Mouse (Mus musculus): ENCODE results near the gene Col4a3. TPM values are rescaled to one million over a fixed set of nuclear protein-coding genes. Genes with fewer than 3 reads are reported as not detected.

The Col4a3 gene
- total and polyA plus RNA-seq, 3 experiments, result 1.3 to 3.3 (median 1.8) TPM

DNA sequence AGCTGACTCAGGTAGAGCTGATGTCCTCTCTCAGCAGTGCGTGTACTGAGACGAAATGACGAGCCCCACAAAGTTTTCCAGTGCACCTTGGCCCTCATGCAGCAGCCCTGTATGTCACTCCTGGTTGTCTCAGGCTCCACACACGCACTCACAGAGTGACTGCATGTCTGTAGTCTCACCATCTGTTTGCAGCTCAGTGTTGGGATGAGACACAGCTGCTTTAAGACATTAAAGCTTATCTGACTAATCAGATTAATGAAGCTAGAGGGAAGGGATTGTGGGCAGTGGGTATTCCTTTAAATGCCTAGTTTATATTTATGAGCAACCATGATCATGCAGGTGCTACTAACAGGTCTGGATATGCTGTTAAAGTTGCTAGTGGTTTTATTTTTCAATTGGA, 159.7 kb downstream of the Col4a3 start:
- H3K27me3 ChIP-seq (ENCODE audit: control insufficient read depth, insufficient read depth, low read length), result no peaks in the 10 kb centered on the region
- DNase-seq, result no peak
- peaks cover 6% of the 10 kb centered on the region for H3K36me3 ChIP-seq (ENCODE audit: control insufficient read depth, insufficient read depth, low read length)
- H3K79me2 ChIP-seq (replicated peaks; ENCODE audit: control insufficient read depth, insufficient read depth, low read length), result no peaks in the 10 kb centered on the region
- TF ChIP-seq POLR2A (IDR thresholded peaks at IDR 0.05; ENCODE audit: insufficient read depth, low read depth, low read length) (no peak), CTCF (IDR thresholded peaks at IDR 0.05) (no peak), EP300 (IDR thresholded peaks at IDR 0.05; ENCODE audit: insufficient read depth, low read depth, low read length) (no peak)
- no peak overlapping the region for H3K9ac ChIP-seq (ENCODE audit: low read depth, low read length)
- intact Hi-C loops (cut with DNase I), result no loop called here
- 92% methylated on average over 4 of the region's 4 CpGs for WGBS
- H3K27ac ChIP-seq, result no peak overlapping the region
- no peak overlapping the region for H3K4me3 ChIP-seq
- H3K4me1 ChIP-seq (ENCODE audit: control insufficient read depth, insufficient read depth, low read length), result no peaks in the 10 kb centered on the region

DNA sequence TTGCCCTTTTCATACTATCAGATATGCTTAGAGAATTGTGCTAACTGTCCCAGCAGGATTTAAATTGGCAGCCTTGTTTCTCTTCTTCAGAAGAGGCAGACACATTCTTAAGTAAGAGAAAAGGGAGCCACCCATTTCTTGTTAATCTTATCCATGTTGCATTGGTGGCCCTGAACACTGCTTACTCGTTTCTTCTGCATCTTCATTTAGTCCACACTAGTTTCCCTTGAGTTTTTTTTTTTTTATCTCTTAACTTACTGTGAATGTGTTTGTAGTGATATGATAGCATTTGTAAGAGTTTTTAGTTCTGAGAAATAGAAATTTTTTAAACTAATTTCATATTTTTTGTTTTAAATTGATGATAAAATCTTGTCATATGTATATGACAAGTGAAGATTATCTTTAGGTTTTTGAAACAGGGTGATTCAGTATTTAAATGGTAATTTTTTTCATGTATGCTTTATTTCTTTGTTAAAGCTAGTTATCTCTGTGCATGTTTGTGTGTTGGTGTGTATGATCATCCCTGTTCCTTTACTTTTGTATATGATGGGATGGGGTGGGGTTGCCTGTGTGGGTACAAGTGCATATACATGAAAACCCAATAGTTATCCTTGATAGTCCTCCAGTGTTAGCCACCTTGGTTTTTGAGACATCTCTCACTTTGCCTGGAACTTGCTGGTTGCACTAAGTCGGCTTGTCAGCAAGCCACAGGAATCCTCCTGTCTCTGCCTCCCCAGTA, 161.2 kb downstream of the Col4a3 start:
- Histone ChIP-seq H3K36me3 (ENCODE audit: control insufficient read depth, insufficient read depth, low read length) (peaks cover 6% of the 10 kb centered on the region; the same call in 1 of the 2 replicates), H3K4me3 (no peak overlapping the region), H3K9ac (ENCODE audit: low read depth, low read length) (no peak overlapping the region), H3K27me3 (ENCODE audit: control insufficient read depth, insufficient read depth, low read length) (no peaks in the 10 kb centered on the region), H3K79me2 (replicated peaks; ENCODE audit: control insufficient read depth, insufficient read depth, low read length) (no peaks in the 10 kb centered on the region), H3K27ac (no peak overlapping the region), H3K4me1 (ENCODE audit: control insufficient read depth, insufficient read depth, low read length) (no peaks in the 10 kb centered on the region)
- TF ChIP-seq EP300 (IDR thresholded peaks at IDR 0.05; ENCODE audit: insufficient read depth, low read depth, low read length) (no peak), POLR2A (IDR thresholded peaks at IDR 0.05; ENCODE audit: insufficient read depth, low read depth, low read length) (no peak), CTCF (IDR thresholded peaks at IDR 0.05) (no peak)
- intact Hi-C loops (cut with DNase I), result no loop called here
- 79% methylated on average over 2 of the region's 2 CpGs for WGBS
- DNase-seq, result no peak

DNA sequence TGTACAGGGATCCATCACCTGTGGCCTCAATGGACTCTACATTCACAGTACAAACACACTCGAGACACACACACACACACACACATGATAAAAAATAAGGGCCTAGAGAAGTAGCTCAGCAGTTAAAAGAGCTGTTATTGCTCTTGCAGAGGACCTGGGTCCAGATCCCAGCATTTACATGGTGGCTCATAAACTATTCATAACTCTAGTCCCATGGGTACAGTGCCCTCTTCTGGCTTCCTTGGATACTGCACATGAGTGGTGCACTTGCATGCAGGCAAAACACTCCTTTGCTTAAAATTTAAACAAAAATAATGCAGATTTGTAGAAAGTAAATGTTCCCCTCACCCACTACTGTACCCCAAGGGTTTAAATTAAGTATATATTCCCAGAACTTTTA, 172.8 kb downstream of the Col4a3 start:
- H3K4me1 ChIP-seq (ENCODE audit: control insufficient read depth, insufficient read depth, low read length), result no peaks in the 10 kb centered on the region
- no peak overlapping the region for H3K4me3 ChIP-seq
- TF ChIP-seq POLR2A (IDR thresholded peaks at IDR 0.05; ENCODE audit: insufficient read depth, low read depth, low read length) (no peak), CTCF (IDR thresholded peaks at IDR 0.05) (peak; percentile 51)
- H3K9ac ChIP-seq (ENCODE audit: low read depth, low read length), result no peak overlapping the region
- 87% methylated on average over 1 of the region's 1 CpGs for WGBS
- DNase-seq, result no peak
- intact Hi-C loops (cut with DNase I), result no loop called here
- no peak overlapping the region for H3K27ac ChIP-seq
- H3K79me2 ChIP-seq (replicated peaks; ENCODE audit: control insufficient read depth, insufficient read depth, low read length), result no peaks in the 10 kb centered on the region
- H3K36me3 ChIP-seq (ENCODE audit: control insufficient read depth, insufficient read depth, low read length), result no peaks in the 10 kb centered on the region
- H3K27me3 ChIP-seq (ENCODE audit: control insufficient read depth, insufficient read depth, low read length), result no peaks in the 10 kb centered on the region

DNA sequence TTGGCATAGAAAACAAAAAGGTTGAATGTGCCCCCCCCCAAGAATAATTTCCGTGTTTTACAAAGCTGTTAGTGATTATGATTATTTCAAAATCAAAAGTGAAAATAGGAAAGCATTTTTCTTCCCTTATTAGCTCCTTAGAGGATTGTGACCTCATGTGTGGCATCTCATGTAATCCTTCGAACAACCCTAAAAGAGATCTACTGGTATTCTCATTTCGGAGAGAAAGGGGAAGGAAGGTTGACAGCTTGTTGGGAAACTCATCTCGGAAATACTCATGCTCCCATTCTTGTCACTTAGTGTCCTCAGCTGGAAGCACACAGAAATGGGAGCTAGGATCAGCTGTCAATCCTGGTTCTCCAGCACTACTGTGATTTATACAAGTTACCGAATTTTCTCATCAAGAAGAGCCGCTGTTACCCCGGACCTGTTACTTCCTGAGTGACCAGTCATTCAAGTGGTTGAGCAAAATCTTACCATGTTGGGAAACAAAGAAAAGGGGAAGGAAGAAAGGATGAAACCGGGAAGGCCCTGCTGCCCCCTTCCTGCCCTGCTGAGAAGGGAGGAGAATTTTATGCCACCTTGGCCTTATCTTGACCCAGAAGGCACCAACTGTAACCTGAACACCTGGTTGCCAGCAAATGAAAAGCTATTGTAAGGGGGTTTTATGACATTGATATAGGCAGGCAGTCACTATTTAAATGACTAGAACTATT, 174.9 kb downstream of the Col4a3 start:
- Histone ChIP-seq H3K9ac (ENCODE audit: low read depth, low read length) (no peak overlapping the region), H3K4me1 (ENCODE audit: control insufficient read depth, insufficient read depth, low read length) (no peaks in the 10 kb centered on the region), H3K36me3 (ENCODE audit: control insufficient read depth, insufficient read depth, low read length) (no peaks in the 10 kb centered on the region), H3K27me3 (ENCODE audit: control insufficient read depth, insufficient read depth, low read length) (no peaks in the 10 kb centered on the region), H3K79me2 (replicated peaks; ENCODE audit: control insufficient read depth, insufficient read depth, low read length) (no peaks in the 10 kb centered on the region), H3K4me3 (no peak overlapping the region), H3K27ac (no peak overlapping the region)
- intact Hi-C loops (cut with DNase I), result no loop called here
- WGBS, result 86% methylated on average over 8 of the region's 8 CpGs
- no peak for DNase-seq
- TF ChIP-seq CTCF (IDR thresholded peaks at IDR 0.05), result no peak
- no peak for TF ChIP-seq POLR2A (IDR thresholded peaks at IDR 0.05; ENCODE audit: insufficient read depth, low read depth, low read length)
- no peak for TF ChIP-seq EP300 (IDR thresholded peaks at IDR 0.05; ENCODE audit: insufficient read depth, low read depth, low read length)

DNA sequence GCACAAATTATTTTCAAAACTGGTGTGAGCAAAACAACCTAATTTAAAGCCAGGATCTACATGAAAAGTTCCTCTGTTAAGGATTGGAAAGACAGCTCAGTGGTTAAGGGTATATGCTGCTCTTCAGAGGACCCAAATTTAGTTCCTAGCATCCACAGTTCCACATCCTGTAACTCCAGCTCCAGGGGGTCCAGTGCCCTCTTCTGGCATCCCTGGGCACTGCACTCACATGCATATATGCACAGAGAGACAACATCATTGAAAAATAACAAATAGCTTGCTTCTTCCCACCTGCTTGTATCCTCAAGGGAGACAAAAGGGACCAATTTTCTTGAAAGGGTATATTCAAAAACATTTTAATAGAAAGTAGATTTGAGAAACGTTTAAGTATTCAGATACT, 175.6 kb downstream of the Col4a3 start:
- Histone ChIP-seq H3K79me2 (replicated peaks; ENCODE audit: control insufficient read depth, insufficient read depth, low read length) (no peaks in the 10 kb centered on the region), H3K36me3 (ENCODE audit: control insufficient read depth, insufficient read depth, low read length) (no peaks in the 10 kb centered on the region), H3K9ac (ENCODE audit: low read depth, low read length) (no peak overlapping the region), H3K27me3 (ENCODE audit: control insufficient read depth, insufficient read depth, low read length) (no peaks in the 10 kb centered on the region), H3K27ac (no peak overlapping the region), H3K4me1 (ENCODE audit: control insufficient read depth, insufficient read depth, low read length) (no peaks in the 10 kb centered on the region), H3K4me3 (no peak overlapping the region)
- intact Hi-C loops (cut with DNase I), result no loop called here
- peak; percentile 10; the same call in 1 of the 2 replicates for TF ChIP-seq CTCF (IDR thresholded peaks at IDR 0.05)
- no peak for TF ChIP-seq EP300 (IDR thresholded peaks at IDR 0.05; ENCODE audit: insufficient read depth, low read depth, low read length)
- DNase-seq, result no peak
- 79% methylated on average over 1 of the region's 1 CpGs for WGBS

DNA sequence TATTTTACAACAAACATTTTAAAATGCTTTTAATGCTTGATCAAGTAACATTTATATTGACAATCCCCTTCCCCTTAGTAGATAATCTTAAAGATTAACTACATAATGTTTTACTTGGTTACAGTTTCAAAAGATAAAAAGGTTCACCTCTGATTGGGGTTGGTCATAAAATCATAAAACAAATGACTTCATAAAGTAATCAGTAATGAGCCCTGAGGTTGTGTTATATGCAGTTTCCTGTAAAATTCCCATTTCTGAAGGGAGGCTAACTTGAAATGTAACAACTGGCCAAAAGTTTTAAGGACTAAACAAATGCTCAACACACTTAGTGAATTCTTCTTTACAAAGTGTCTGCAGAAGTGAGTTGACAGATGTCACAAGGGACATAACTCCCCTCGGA, 179.5 kb downstream of the Col4a3 start:
- WGBS, result 13% methylated on average over 1 of the region's 1 CpGs
- TF ChIP-seq EP300 (IDR thresholded peaks at IDR 0.05; ENCODE audit: insufficient read depth, low read depth, low read length), result no peak
- no peak for TF ChIP-seq CTCF (IDR thresholded peaks at IDR 0.05)
- TF ChIP-seq POLR2A (IDR thresholded peaks at IDR 0.05; ENCODE audit: insufficient read depth, low read depth, low read length), result no peak
- Histone ChIP-seq H3K9ac (ENCODE audit: low read depth, low read length) (no peak overlapping the region), H3K36me3 (ENCODE audit: control insufficient read depth, insufficient read depth, low read length) (no peaks in the 10 kb centered on the region), H3K4me3 (no peak overlapping the region), H3K79me2 (replicated peaks; ENCODE audit: control insufficient read depth, insufficient read depth, low read length) (no peaks in the 10 kb centered on the region), H3K27me3 (ENCODE audit: control insufficient read depth, insufficient read depth, low read length) (no peaks in the 10 kb centered on the region), H3K4me1 (ENCODE audit: control insufficient read depth, insufficient read depth, low read length) (no peaks in the 10 kb centered on the region), H3K27ac (no peak overlapping the region)
- intact Hi-C loops (cut with DNase I), result no loop called here
- no peak for DNase-seq
